Mouse (Mus musculus) embryonic facial prominence, embryonic 14.5 days (tissue): ENCODE data around the gene Nemp2. TPM values are rescaled to one million over a fixed set of nuclear protein-coding genes. Genes with fewer than 3 reads are reported as not detected.

Experiments
- ATAC-seq: fragments of 200-750 bp; cut with Nextera tagmentation; 2 replicates; pipeline ENCODE4 v1.8.0; 2017; ENCODE audit warnings: low read depth, moderate number of reproducible peaks, moderate TSS enrichment
- DNase-seq: peaks from one replicate; pipeline ENCODE4 v3.0.0-alpha.2; 2015; ENCODE audit warnings: low spot score
- H3K27ac ChIP-seq: fragments of 300-500 bp; sonication (generic); replicated peaks from 2 replicates; pipeline ENCODE4 v1.5.1; 2014; ENCODE audit warnings: low read depth, mild to moderate bottlenecking, low read length, moderate library complexity
- H3K27me3 ChIP-seq: fragments of 300-500 bp; sonication (generic); replicated peaks from 2 replicates; pipeline ENCODE4 v1.6.1; 2014; ENCODE audit warnings: low read length; ENCODE audit not compliant: control insufficient read depth, insufficient read depth
- H3K36me3 ChIP-seq: fragments of 300-500 bp; sonication (generic); 2 replicates; pipeline ENCODE4 v1.6.1; 2014; ENCODE audit warnings: low read length, mixed read lengths; ENCODE audit not compliant: control insufficient read depth, insufficient read depth
- H3K4me1 ChIP-seq: fragments of 300-500 bp; sonication (generic); 2 replicates; pipeline ENCODE4 v1.6.1; 2014; ENCODE audit warnings: antibody characterized with exemption, low read length; ENCODE audit not compliant: control insufficient read depth, insufficient read depth
- H3K4me2 ChIP-seq: fragments of 300-500 bp; sonication (generic); 2 replicates; pipeline ENCODE4 v1.6.1; 2014; ENCODE audit warnings: low read depth, mild to moderate bottlenecking, low read length, moderate library complexity, mixed read lengths
- H3K4me3 ChIP-seq: fragments of 300-500 bp; sonication (generic); 2 replicates; pipeline ENCODE4 v1.5.1; 2014; ENCODE audit warnings: low read depth, mild to moderate bottlenecking, low read length
- H3K9ac ChIP-seq: fragments of 300-500 bp; sonication (generic); 2 replicates; pipeline ENCODE4 v1.6.1; 2014; ENCODE audit warnings: low read depth, mild to moderate bottlenecking, low read length, moderate library complexity, mixed read lengths
- H3K9me3 ChIP-seq: fragments of 300-500 bp; sonication (generic); 2 replicates; pipeline ENCODE4 v1.6.1; 2016; ENCODE audit warnings: low read length; ENCODE audit not compliant: control insufficient read depth
- WGBS: fragments of 180-500 bp; shearing (Covaris S2); extraction: QIAGEN DNeasy Blood & Tissue Kit; methylation state at CpG from one replicate; pipeline ENCODE4 v1.1.7; 2014; 5-methylcytosine and 5-hydroxymethylcytosine counted together
- polyA plus RNA-seq: library from polyadenylated mRNA; unstranded; fragments of >200 nt; fragmentation: Nextera tagmentation; extraction: Ambion mirVana; gene quantifications from 2 replicates; pipeline ENCODE4 v1.2.1, GENCODE M21; 2014

Nemp2 gene
- 8.4 and 11.6 TPM in 2 replicates for polyA plus RNA-seq

GRCm38 (mm10) chr1:52630248-52630936 lies at the start of gene Nemp2:
Nemp2 (plus strand) TSS chr1:52630703.
- H3K27me3 ChIP-seq: no peaks in the 10 kb centered on the region
- ATAC-seq: peak; percentile 91
- H3K27ac ChIP-seq: peak within 1 kb of the TSS; percentile 90
- peaks cover 8% of the 10 kb centered on the region for H3K4me1 ChIP-seq
- peak within 1 kb of the TSS; percentile 88 for H3K9ac ChIP-seq
- peak within 1 kb of the TSS; percentile 55 for H3K4me2 ChIP-seq
- WGBS: under 1% methylated on average over 31 of the region's 44 CpGs
- peak; percentile 91 for DNase-seq
- H3K9me3 ChIP-seq: no peaks in the 10 kb centered on the region
- H3K36me3 ChIP-seq: no peaks in the 10 kb centered on the region
- peak within 1 kb of the TSS; percentile 85 for H3K4me3 ChIP-seq

GRCm38 (mm10) chr1:52581744-52582143 lies 48.8 kb upstream of the Nemp2 start:
- no peak for DNase-seq
- no peaks in the 10 kb centered on the region for H3K27me3 ChIP-seq
- H3K4me1 ChIP-seq: peaks cover 12% of the 10 kb centered on the region
- 67% methylated on average over 3 of the region's 6 CpGs for WGBS
- H3K9ac ChIP-seq: no peak overlapping the region
- no peaks in the 10 kb centered on the region for H3K9me3 ChIP-seq
- no peak overlapping the region for H3K4me3 ChIP-seq
- H3K4me2 ChIP-seq: no peak overlapping the region
- H3K36me3 ChIP-seq: no peaks in the 10 kb centered on the region
- no peak overlapping the region for H3K27ac ChIP-seq
- ATAC-seq: no peak

- DNase-seq (no peak), ATAC-seq (no peak)
- H3K36me3 ChIP-seq: no peaks in the 10 kb centered on the region
- WGBS: 96% methylated on average over 1 of the region's 1 CpGs
- H3K4me2 ChIP-seq: no peak overlapping the region
- H3K9me3 ChIP-seq: no peaks in the 10 kb centered on the region
- no peak overlapping the region for H3K4me3 ChIP-seq
- H3K4me1 ChIP-seq: peaks cover 10% of the 10 kb centered on the region
- H3K9ac ChIP-seq: no peak overlapping the region
- no peaks in the 10 kb centered on the region for H3K27me3 ChIP-seq
- H3K27ac ChIP-seq: no peak overlapping the region
Measured at GRCm38 (mm10) chr1:52582866-52583265, 47.6 kb upstream of the Nemp2 start.

- H3K36me3 ChIP-seq: no peaks in the 10 kb centered on the region
- no peak overlapping the region for H3K4me3 ChIP-seq
- H3K4me2 ChIP-seq: no peak overlapping the region
- no peak overlapping the region for H3K27ac ChIP-seq
- DNase-seq: peak; percentile 35
- no peaks in the 10 kb centered on the region for H3K9me3 ChIP-seq
- no peaks in the 10 kb centered on the region for H3K27me3 ChIP-seq
- 66% methylated on average over 11 of the region's 11 CpGs for WGBS
- H3K9ac ChIP-seq: no peak overlapping the region
- no peaks in the 10 kb centered on the region for H3K4me1 ChIP-seq
- ATAC-seq: peak; percentile 30; the same call in 1 of the 2 replicates
Measured at GRCm38 (mm10) chr1:52596982-52597646, 33.4 kb upstream of the Nemp2 start.

- WGBS: 46% methylated on average over 11 of the region's 11 CpGs
- Histone ChIP-seq H3K27me3 (no peaks in the 10 kb centered on the region), H3K36me3 (no peaks in the 10 kb centered on the region), H3K27ac (no peak overlapping the region), H3K4me3 (no peak overlapping the region), H3K9me3 (no peaks in the 10 kb centered on the region), H3K4me1 (no peaks in the 10 kb centered on the region), H3K9ac (no peak overlapping the region), H3K4me2 (peak overlapping the region; percentile 25; the same call in 1 of the 2 replicates)
- no peak for ATAC-seq
- DNase-seq: no peak
Measured at GRCm38 (mm10) chr1:52597761-52598160, 32.7 kb upstream of the Nemp2 start.

- Histone ChIP-seq H3K4me3 (no peak overlapping the region), H3K9me3 (no peaks in the 10 kb centered on the region), H3K4me2 (no peak overlapping the region), H3K27me3 (no peaks in the 10 kb centered on the region), H3K9ac (no peak overlapping the region), H3K4me1 (no peaks in the 10 kb centered on the region), H3K27ac (no peak overlapping the region), H3K36me3 (no peaks in the 10 kb centered on the region)
- no peak for DNase-seq
- no peak for ATAC-seq
- WGBS: 64% methylated on average over 4 of the region's 4 CpGs
Measured at GRCm38 (mm10) chr1:52598361-52598760, 32.1 kb upstream of the Nemp2 start.

GRCm38 (mm10) chr1:52601496-52601895 lies 29.0 kb upstream of the Nemp2 start:
- no peaks in the 10 kb centered on the region for H3K4me1 ChIP-seq
- WGBS: 84% methylated on average over 3 of the region's 3 CpGs

GRCm38 (mm10) chr1:52607700-52608099 lies 22.8 kb upstream of the Nemp2 start:
- H3K27ac ChIP-seq: no peak overlapping the region
- 88% methylated on average over 1 of the region's 1 CpGs for WGBS
- DNase-seq (no peak), ATAC-seq (no peak)
- H3K9ac ChIP-seq: no peak overlapping the region
- no peaks in the 10 kb centered on the region for H3K27me3 ChIP-seq
- H3K36me3 ChIP-seq: no peaks in the 10 kb centered on the region
- no peak overlapping the region for H3K4me3 ChIP-seq
- peaks cover 7% of the 10 kb centered on the region; the same call in 1 of the 2 replicates for H3K9me3 ChIP-seq
- H3K4me2 ChIP-seq: no peak overlapping the region
- H3K4me1 ChIP-seq: no peaks in the 10 kb centered on the region

More at GRCm38 (mm10) chr1:52601496-52601895, 29.0 kb upstream of the Nemp2 start:
- ATAC-seq (no peak), DNase-seq (no peak)
- H3K36me3 ChIP-seq: no peaks in the 10 kb centered on the region
- no peaks in the 10 kb centered on the region for H3K27me3 ChIP-seq
- no peak overlapping the region for H3K9ac ChIP-seq
- no peak overlapping the region for H3K4me3 ChIP-seq
- no peak overlapping the region for H3K4me2 ChIP-seq
- H3K9me3 ChIP-seq: peaks cover 7% of the 10 kb centered on the region; the same call in 1 of the 2 replicates
- H3K27ac ChIP-seq: no peak overlapping the region
